Mouse (Mus musculus): ENCODE measurements around the gene Sytl1. TPM values are rescaled to one million over a fixed set of nuclear protein-coding genes. Genes with fewer than 3 reads are reported as not detected.

The Sytl1 gene
- polyA plus RNA-seq, 1 experiment from 2014 or later = 1.6 TPM

Other genes starting within 250 kb of the Sytl1 start
- gene Wasf2, start 132.6 kb downstream of the Sytl1 start, polyA plus RNA-seq (2016; fragmentation: Nextera tagmentation; extraction: Ambion mirVana) = 66.7 and 73.0 TPM in 2 replicates
- 3.0 and 5.2 TPM in 2 replicates for gene Cd164l2, start 51.0 kb downstream of the Sytl1 start, polyA plus RNA-seq (2016; fragmentation: Nextera tagmentation; extraction: Ambion mirVana)
- gene Gpr3, start 50.6 kb downstream of the Sytl1 start, polyA plus RNA-seq (2016; fragmentation: Nextera tagmentation; extraction: Ambion mirVana) = 0.11 and 0.57 TPM in 2 replicates
- 1.7 and 1.8 TPM in 2 replicates for gene Map3k6, start 22.3 kb downstream of the Sytl1 start, polyA plus RNA-seq (2016; fragmentation: Nextera tagmentation; extraction: Ambion mirVana)
- 81.4 and 86.7 TPM in 2 replicates for gene Tmem222, start 14.7 kb upstream of the Sytl1 start, polyA plus RNA-seq (2016; fragmentation: Nextera tagmentation; extraction: Ambion mirVana)
- gene Wdtc1, start 90.4 kb upstream of the Sytl1 start, polyA plus RNA-seq (2016; fragmentation: Nextera tagmentation; extraction: Ambion mirVana) = 17.2 and 17.7 TPM in 2 replicates
- gene Slc9a1, start 106.6 kb upstream of the Sytl1 start, polyA plus RNA-seq (2016; fragmentation: Nextera tagmentation; extraction: Ambion mirVana) = 8.6 and 9.0 TPM in 2 replicates
- 1.0 and 1.2 TPM in 2 replicates for gene Tent5b, start 217.0 kb upstream of the Sytl1 start, polyA plus RNA-seq (2016; fragmentation: Nextera tagmentation; extraction: Ambion mirVana)
- gene Trnp1, start 235.4 kb upstream of the Sytl1 start, polyA plus RNA-seq (2016; fragmentation: Nextera tagmentation; extraction: Ambion mirVana) = 0.57 and 1.1 TPM in 2 replicates

All from embryonic facial prominence, embryonic 10.5 days (tissue).